In genomic region chr6:100670880-100671344, GRCm38 (mm10) we compare ENCODE assay signal across 7 mouse cellular contexts. TPM values are rescaled to one million over a fixed set of nuclear protein-coding genes. Genes with fewer than 3 reads are reported as not detected.
DNase-seq lines count a peak whose midpoint lies in the region; ATAC-seq lines count a peak whose summit lies in the region.

TSS of gene Shq1 (minus strand) at chr6:100671157.

- peak within 1 kb of the TSS; percentile 85 for H3K4me2 ChIP-seq in intestine, embryonic 16.5 days (ENCODE audit: low read depth, low read length)
- peak within 1 kb of the TSS; percentile 83 for H3K4me2 ChIP-seq in midbrain, embryonic 11.5 days

- no peaks in the 10 kb centered on the region for H3K27me3 ChIP-seq in intestine, embryonic 16.5 days (replicated peaks; ENCODE audit: control insufficient read depth, insufficient read depth, low read length)
- H3K27me3 ChIP-seq in midbrain, embryonic 11.5 days (ENCODE audit: control insufficient read depth, insufficient read depth, low read length): no peaks in the 10 kb centered on the region

- peaks cover 8% of the 10 kb centered on the region; the same call in 1 of the 2 replicates for H3K4me1 ChIP-seq in intestine, embryonic 16.5 days (ENCODE audit: control insufficient read depth, insufficient read depth, low read length)
- H3K4me1 ChIP-seq in midbrain, embryonic 11.5 days (ENCODE audit: control insufficient read depth, insufficient read depth, low read length): peaks cover 5% of the 10 kb centered on the region; the same call in 1 of the 2 replicates

- no peak within 1 kb of the TSS; the same call in 1 of the 2 replicates for H3K27ac ChIP-seq in intestine, embryonic 16.5 days (ENCODE audit: low read length)
- no peak within 1 kb of the TSS for H3K27ac ChIP-seq in midbrain, embryonic 11.5 days (ENCODE audit: low read depth, low read length)

- DNase-seq in adrenal gland, adult 8-10 months: peak; percentile 85
- DNase-seq in embryo, embryonic 9.5 days (ENCODE audit: extremely low spot score): peak; percentile 80
- peak; percentile 70 to 87 for DNase-seq in gastrocnemius, postnatal 4 days (ENCODE audit: low spot score in 2 of 2)
- DNase-seq in left cerebral cortex, postnatal 36 days (ENCODE audit: low spot score in 2 of 2): peak; percentile 88
- peak; percentile 99 for DNase-seq in midbrain, embryonic 11.5 days (ENCODE audit: low spot score, missing footprints)
- peak; percentile 74 for DNase-seq in skeletal muscle tissue, adult 2 months (ENCODE audit: low read depth, low spot score)

- ATAC-seq in intestine, embryonic 16.5 days: peak; percentile 95
- peak; percentile 96 for ATAC-seq in midbrain, embryonic 11.5 days (ENCODE audit: low FRiP score)

- H3K9me3 ChIP-seq in intestine, embryonic 16.5 days (ENCODE audit: control insufficient read depth, low read length): no peaks in the 10 kb centered on the region
- no peaks in the 10 kb centered on the region for H3K9me3 ChIP-seq in midbrain, embryonic 11.5 days (ENCODE audit: control insufficient read depth, low read length)

- intact Hi-C loops in left cerebral cortex, postnatal 36 days (cut with DNase I): loop anchor here (10.0 kb wide), 1 partner anchor 594 kb away; no protein-coding TSS in a partner anchor

- H3K4me3 ChIP-seq in intestine, embryonic 16.5 days (ENCODE audit: low read length): peak within 1 kb of the TSS; percentile 83
- H3K4me3 ChIP-seq in midbrain, embryonic 11.5 days (ENCODE audit: low read depth, low read length): peak within 1 kb of the TSS; percentile 79

- under 1% methylated on average over 49 of the region's 49 CpGs for WGBS in intestine, embryonic 16.5 days
- under 1% methylated on average over 49 of the region's 49 CpGs for WGBS in midbrain, embryonic 11.5 days

- peak within 1 kb of the TSS; percentile 88 for H3K9ac ChIP-seq in intestine, embryonic 16.5 days (ENCODE audit: low read depth, low read length)
- peak within 1 kb of the TSS; percentile 74 for H3K9ac ChIP-seq in midbrain, embryonic 11.5 days (ENCODE audit: low read length)

- no peaks in the 10 kb centered on the region for H3K36me3 ChIP-seq in intestine, embryonic 16.5 days (ENCODE audit: control insufficient read depth, insufficient read depth, low read length)
- no peaks in the 10 kb centered on the region for H3K36me3 ChIP-seq in midbrain, embryonic 11.5 days (ENCODE audit: control insufficient read depth, insufficient read depth, low read length)

RNA-seq across cellular contexts. Expression of gene Shq1, which starts in this region (rescaled TPM):
- 10 to 100 TPM; 10.6 to 16.3 (median 13.1) TPM for total RNA-seq in adrenal gland, adult 8-10 months (2022)
- 1 to 10 TPM; 3.6 to 4.7 TPM for total RNA-seq in gastrocnemius, postnatal 4 days (2021)
- 14.9 and 17.8 TPM in 2 replicates for polyA plus RNA-seq in intestine, embryonic 16.5 days (2015; fragmentation: Nextera tagmentation; extraction: Ambion mirVana)
- 1 to 10 TPM; 4.5 to 6.1 TPM for total RNA-seq in left cerebral cortex, postnatal 36 days (2021)
- 18.0 and 18.9 TPM in 2 replicates for polyA plus RNA-seq in midbrain, embryonic 11.5 days (2014; fragmentation: Nextera tagmentation; extraction: Ambion mirVana)
